Mouse (Mus musculus) adipose tissue, adult 10 weeks (tissue): Measurements from ENCODE around the gene Itpr3. TPM values are rescaled to one million over a fixed set of nuclear protein-coding genes. Genes with fewer than 3 reads are reported as not detected.

Experiments used
- polyA plus RNA-seq: library from polyadenylated mRNA; stranded (reverse); fragments of 350-450 nt; fragmentation: Illumina TruSeq; extraction: RNeasy Lipid Tissue Mini Kit (QIAGEN cat#74804); gene quantifications from one replicate; pipeline ENCODE4 v1.2.3, GENCODE M21; 2014; ENCODE audit warnings: low read depth, low replicate concordance

Gene Itpr3
- 8.3 TPM for polyA plus RNA-seq

GRCm38 (mm10) chr17:27056812-27057516, at the start of gene Itpr3:
TSS of gene Itpr3 (plus strand) at chr17:27057304.

DNA sequence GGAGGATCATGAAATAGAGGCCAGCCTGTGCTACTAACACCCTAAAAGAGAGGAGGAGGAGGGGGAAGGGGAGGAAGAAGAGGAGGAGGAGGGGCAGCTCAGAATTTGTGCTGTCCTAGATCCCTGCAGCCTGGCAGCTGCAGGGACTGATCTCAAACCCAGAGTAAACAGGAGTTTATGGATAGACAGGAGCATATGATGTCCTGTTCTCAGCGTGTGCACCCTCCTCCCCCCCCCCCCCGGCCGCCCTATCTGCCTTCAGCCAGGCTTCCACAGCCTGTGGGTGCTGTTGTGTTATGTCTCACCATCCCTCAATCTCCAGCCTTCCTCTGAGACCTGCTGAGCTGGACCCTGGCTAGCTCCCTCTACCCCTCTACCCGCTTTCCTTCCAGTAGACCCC, 28.2 kb upstream of the Itpr3 start, which contains the start of gene Bak1:
Gene Bak1 (minus strand): TSS at position 101 of the 400 bp plus-strand sequence.

GRCm38 (mm10) chr17:27133551-27134141, 76.5 kb downstream of the Itpr3 start, which contains the start of gene Uqcc2:
TSS of gene Uqcc2 (minus strand) at chr17:27133916.

GRCm38 (mm10) chr17:27167545-27167944, 110.4 kb downstream of the Itpr3 start, which contains the start of gene Ip6k3:
TSS of gene Ip6k3 (minus strand) at chr17:27167795.

Other genes with a start within 250 kb of the Itpr3 start
- gene Nkx2-5, start 212.3 kb upstream of the Itpr3 start, polyA plus RNA-seq: not detected
- 3.3 TPM for gene Kifc5b, start 140.2 kb upstream of the Itpr3 start, polyA plus RNA-seq
- 39.7 TPM for gene Phf1, start 124.3 kb upstream of the Itpr3 start, polyA plus RNA-seq
- gene Cuta, start 117.7 kb upstream of the Itpr3 start, polyA plus RNA-seq: 95.4 TPM
- 13.6 TPM for gene Syngap1, start 116.1 kb upstream of the Itpr3 start, polyA plus RNA-seq
- 5.4 TPM for gene Zbtb9, start 84.1 kb upstream of the Itpr3 start, polyA plus RNA-seq
- gene Bak1, start 28.3 kb upstream of the Itpr3 start, polyA plus RNA-seq: 19.8 TPM
- 120 TPM for gene Uqcc2, start 76.6 kb downstream of the Itpr3 start, polyA plus RNA-seq
- gene Ip6k3, start 110.5 kb downstream of the Itpr3 start, polyA plus RNA-seq: 0.21 TPM
- 41.9 TPM for gene Lemd2, start 147.2 kb downstream of the Itpr3 start, polyA plus RNA-seq